Mouse (Mus musculus) c-Kit-positive CD71-positive TER-119-negative erythroid progenitor cells, embryonic 14.5 days (primary cell): ENCODE results near the gene Rab3c.

Source experiments
- DNase-seq: peaks from one replicate; pipeline ENCODE4 v3.0.0-alpha.2; 2013; ENCODE audit warnings: low read depth

Rab3c gene

GRCm38 (mm10) chr13:110093720-110094685 lies 186.8 kb downstream of the Rab3c start:
- no peak for DNase-seq

DNA sequence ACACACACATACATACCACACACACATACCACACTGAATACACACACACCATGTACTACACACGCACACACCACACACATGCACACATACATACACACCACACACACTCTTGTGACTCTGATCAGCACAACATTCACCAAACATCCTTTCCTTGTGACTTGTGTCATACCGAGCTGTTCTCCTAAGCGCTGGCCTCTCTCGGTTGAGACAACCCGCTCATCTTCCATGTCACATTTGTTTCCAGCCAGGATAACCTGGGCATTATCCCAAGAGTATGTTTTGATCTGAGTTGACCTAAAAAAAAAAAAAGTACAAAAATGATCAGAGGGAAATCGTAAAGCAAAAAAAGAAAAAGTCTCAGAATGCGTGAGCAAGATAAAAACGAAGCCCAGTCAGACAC lies 196.8 kb downstream of the Rab3c start:
- no peak for DNase-seq

- DNase-seq = no peak
Measured at GRCm38 (mm10) chr13:110081174-110081573, 199.6 kb downstream of the Rab3c start.

GRCm38 (mm10) chr13:110075587-110075986 lies 205.2 kb downstream of the Rab3c start:
- DNase-seq = no peak

- no peak for DNase-seq
Measured at GRCm38 (mm10) chr13:110074180-110074579, 206.6 kb downstream of the Rab3c start.

- DNase-seq = no peak
Measured at GRCm38 (mm10) chr13:110067149-110067548, 213.6 kb downstream of the Rab3c start.

DNA sequence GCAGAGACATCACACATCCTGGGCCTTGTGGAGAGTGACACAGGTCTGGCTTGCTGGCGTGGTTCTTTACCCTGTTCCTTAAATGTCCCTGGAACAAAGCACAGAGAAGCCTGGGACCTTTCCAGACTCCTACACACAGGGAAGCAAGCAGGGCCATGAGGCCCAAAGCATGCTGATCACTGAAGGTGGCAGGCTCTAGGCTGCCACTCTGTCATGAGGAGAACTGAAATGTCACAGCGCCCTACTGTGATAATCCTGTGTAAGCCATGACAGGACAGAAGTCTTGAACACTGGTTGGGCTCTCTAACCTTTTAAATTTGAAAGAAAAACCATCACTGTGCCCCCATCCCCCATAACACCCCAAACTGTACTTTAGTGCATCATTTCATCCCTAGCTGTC lies 214.1 kb downstream of the Rab3c start:
- no peak for DNase-seq

- DNase-seq = peak; percentile 53
Measured at GRCm38 (mm10) chr13:110062835-110063411, 217.9 kb downstream of the Rab3c start.

DNA sequence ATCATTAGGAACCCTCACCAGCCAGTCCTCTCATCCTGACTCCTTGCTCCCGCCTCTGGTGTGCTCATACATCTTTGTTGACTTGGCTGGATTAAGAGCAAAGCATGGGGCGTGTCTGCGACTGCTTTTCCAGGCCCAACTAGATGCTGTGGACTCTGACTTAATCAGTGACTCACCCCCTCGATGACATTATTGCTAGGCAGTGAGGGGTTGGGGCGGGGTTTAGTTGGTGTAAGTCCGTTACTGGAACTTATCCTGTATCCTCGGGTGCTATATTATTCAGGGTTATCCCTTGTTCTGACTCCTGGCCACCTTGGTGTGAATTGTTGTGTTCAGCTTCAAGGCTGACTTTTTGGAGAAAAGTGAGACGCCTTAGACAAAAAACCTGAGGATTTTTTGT lies 218.5 kb downstream of the Rab3c start:
- no peak for DNase-seq

DNA sequence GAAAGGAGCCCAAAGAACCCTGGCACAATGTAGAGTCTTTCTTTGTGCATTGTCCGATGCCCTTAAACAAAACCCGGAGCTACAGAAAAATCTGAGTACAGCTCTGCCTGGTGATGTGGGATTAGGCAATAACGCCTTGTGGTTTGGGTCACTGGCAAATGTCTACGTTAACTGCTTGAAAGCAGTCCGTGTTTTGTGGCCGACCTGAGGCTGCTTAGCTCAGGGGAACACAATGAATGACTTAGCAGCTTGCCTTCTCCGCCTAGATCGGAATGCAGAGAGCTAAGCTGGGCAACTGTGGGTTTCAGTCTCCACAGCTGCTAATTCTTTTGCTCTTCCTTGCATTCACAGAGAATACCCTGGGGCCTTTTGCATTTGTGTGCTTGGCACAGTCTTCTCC lies 226.3 kb downstream of the Rab3c start:
- no peak for DNase-seq

- DNase-seq = no peak
Measured at GRCm38 (mm10) chr13:110048767-110049434, 231.9 kb downstream of the Rab3c start.

DNA sequence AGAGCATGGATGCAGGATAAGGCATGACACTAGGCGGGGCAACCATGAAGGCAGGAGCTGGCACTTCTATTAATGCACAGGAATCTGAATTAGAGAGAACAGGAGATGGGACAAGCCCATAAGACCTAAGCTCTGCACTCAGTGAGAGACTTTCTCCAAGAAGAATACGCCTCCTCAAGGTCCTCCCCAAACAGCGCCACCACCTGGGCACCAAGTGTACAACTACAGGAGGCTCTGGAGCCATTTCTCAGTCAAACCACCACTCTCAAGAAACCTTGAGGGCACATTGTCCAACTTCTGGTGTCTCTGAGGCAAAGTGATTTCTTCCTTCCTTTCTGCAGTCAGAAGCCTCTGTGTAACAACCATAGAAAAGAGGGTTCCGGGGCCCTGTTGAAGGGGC lies 236.4 kb downstream of the Rab3c start:
- DNase-seq = no peak

GRCm38 (mm10) chr13:110039779-110040498 lies 240.9 kb downstream of the Rab3c start:
- DNase-seq = no peak

GRCm38 (mm10) chr13:110039170-110039569 lies 241.6 kb downstream of the Rab3c start:
- no peak for DNase-seq

DNA sequence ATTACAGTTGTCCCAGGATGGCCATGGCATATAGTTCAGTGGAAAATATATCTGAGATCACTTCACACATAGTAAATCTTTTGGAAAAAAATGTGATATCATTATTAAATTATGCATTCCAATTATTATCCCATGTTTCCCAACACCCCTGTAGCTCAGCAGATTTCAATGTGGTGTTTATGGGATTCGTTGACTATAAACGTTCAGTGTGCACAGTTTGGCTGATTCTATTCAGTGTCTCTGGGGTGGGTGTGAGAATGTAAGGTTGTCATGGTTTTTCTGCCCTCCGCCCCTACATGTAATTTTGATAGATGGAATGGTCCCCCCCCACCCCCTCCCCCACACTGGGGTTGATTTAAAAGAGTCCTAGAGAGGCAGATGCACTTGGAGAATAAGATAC lies 242.3 kb downstream of the Rab3c start:
- DNase-seq = no peak

GRCm38 (mm10) chr13:110034885-110035284 lies 245.9 kb downstream of the Rab3c start:
- DNase-seq = no peak

- DNase-seq = no peak
Measured at GRCm38 (mm10) chr13:110034041-110034440, 246.8 kb downstream of the Rab3c start.

GRCm38 (mm10) chr13:110031886-110032285 lies 248.9 kb downstream of the Rab3c start:
- DNase-seq = no peak

DNA sequence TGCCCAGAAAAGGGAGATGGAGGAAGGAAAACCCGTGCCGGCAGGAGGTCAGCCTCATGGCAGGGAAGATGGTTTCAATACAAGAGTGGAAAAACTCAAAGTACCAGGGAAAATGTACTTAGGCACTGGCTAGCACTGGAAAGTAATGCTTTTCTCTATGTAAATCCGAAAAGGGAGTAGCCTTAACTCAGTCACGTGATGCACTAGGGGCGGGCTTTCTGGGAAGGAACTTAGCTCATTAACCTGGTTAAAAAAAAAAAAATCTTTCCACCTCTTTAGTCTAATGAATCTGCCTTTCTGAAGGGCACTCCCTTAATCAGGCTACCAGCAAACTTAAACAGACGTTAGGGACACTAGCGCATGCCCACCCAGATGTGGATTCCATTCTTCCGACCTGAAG lies 249.7 kb downstream of the Rab3c start:
- DNase-seq = no peak

DNA sequence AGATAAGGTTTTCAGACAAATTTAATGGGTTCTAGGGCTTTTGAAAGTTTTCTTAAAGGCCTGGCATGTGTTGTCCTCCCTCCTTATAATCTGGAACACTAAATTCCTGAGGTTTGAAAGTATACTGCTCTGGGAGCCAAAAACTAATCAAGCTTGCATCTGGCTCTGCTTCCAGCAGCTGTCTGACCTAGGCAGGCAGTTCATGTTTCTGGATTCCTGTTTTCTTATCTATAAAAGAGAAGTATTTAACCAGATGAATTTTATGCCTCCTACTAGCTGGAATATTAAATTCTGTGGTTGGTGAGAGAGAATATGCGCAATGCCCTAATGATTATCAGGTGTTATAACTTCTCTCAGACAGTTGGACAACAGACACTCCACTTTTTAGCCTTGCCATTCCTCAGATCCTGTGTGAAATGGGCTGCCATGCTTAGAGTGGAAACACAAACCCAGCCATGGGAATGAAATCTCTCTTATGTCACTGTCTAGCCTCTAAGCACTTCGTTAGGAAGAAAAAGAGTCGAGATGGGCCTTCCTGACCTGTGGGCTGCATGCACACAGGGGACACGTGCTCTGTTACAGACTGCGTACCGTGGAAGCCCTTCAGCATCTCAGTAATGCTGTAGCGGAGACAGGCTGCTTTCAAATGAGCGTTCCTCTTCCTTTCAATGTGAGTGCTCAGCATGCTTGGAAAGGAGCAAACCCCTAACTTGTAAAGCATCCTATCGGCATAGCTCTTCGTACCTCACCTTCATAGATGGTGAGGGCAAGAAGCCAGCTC lies 256.2 kb downstream of the Rab3c start:
- DNase-seq = no peak

GRCm38 (mm10) chr13:110023031-110023430 lies 257.8 kb downstream of the Rab3c start:
- DNase-seq = no peak
